Mouse (Mus musculus): ENCODE data around the gene Rnf10.
A peak's percentile ranks its signal among the peaks of the same experiment; 100 is the strongest.

Gene Rnf10

GRCm38 (mm10) chr5:115275998-115276397 lies 3.3 kb upstream of the Rnf10 start:
- no peak for DNase-seq (ENCODE audit: low spot score in 2 of 2)

GRCm38 (mm10) chr5:115274771-115275170 lies 2.1 kb upstream of the Rnf10 start:
- no peak for DNase-seq (ENCODE audit: low spot score in 2 of 2)

- DNase-seq (ENCODE audit: low spot score in 2 of 2): no peak
These were observed 1.7 kb upstream of the Rnf10 start for GRCm38 (mm10) chr5:115274353-115274752.

- DNase-seq (ENCODE audit: low spot score in 2 of 2): no peak
These were observed 944 bp upstream of the Rnf10 start for GRCm38 (mm10) chr5:115273549-115274135.

GRCm38 (mm10) chr5:115271931-115272811 lies 527 bp downstream of the Rnf10 start:
- peak; percentile 29 to 36 for DNase-seq (ENCODE audit: low spot score in 2 of 2)

GRCm38 (mm10) chr5:115269969-115270368 lies 2.7 kb downstream of the Rnf10 start:
- DNase-seq (ENCODE audit: low spot score in 2 of 2): no peak

GRCm38 (mm10) chr5:115268266-115268665 lies 4.4 kb downstream of the Rnf10 start:
- no peak for DNase-seq (ENCODE audit: low spot score in 2 of 2)

GRCm38 (mm10) chr5:115267469-115268045 lies 5.1 kb downstream of the Rnf10 start:
- DNase-seq (ENCODE audit: low spot score in 2 of 2): no peak

GRCm38 (mm10) chr5:115266787-115267468 lies 5.8 kb downstream of the Rnf10 start:
- DNase-seq (ENCODE audit: low spot score in 2 of 2): no peak

- DNase-seq (ENCODE audit: low spot score in 2 of 2): no peak
These were observed 6.4 kb downstream of the Rnf10 start for GRCm38 (mm10) chr5:115266340-115266739.

- DNase-seq (ENCODE audit: low spot score in 2 of 2): no peak
These were observed 10.0 kb downstream of the Rnf10 start for GRCm38 (mm10) chr5:115262502-115263291.

GRCm38 (mm10) chr5:115261880-115262279 lies 10.8 kb downstream of the Rnf10 start:
- DNase-seq (ENCODE audit: low spot score in 2 of 2): no peak

GRCm38 (mm10) chr5:115261141-115261540 lies 11.6 kb downstream of the Rnf10 start:
- no peak for DNase-seq (ENCODE audit: low spot score in 2 of 2)

GRCm38 (mm10) chr5:115260356-115260755 lies 12.3 kb downstream of the Rnf10 start:
- DNase-seq (ENCODE audit: low spot score in 2 of 2): no peak

GRCm38 (mm10) chr5:115256909-115257546 lies 15.7 kb downstream of the Rnf10 start:
- no peak for DNase-seq (ENCODE audit: low spot score in 2 of 2)

- DNase-seq (ENCODE audit: low spot score in 2 of 2): no peak
These were observed 17.2 kb downstream of the Rnf10 start for GRCm38 (mm10) chr5:115255472-115255871.

- DNase-seq (ENCODE audit: low spot score in 2 of 2): peak in 1 of 2 experiments; percentile 48
These were observed 32.5 kb downstream of the Rnf10 start for GRCm38 (mm10) chr5:115240191-115240590.

- DNase-seq (ENCODE audit: low spot score in 2 of 2): no peak
These were observed 33.9 kb downstream of the Rnf10 start for GRCm38 (mm10) chr5:115238729-115239195.

- DNase-seq (ENCODE audit: low spot score in 2 of 2): peak; percentile 91 to 93
These were observed 34.6 kb downstream of the Rnf10 start for GRCm38 (mm10) chr5:115237803-115238728.
